Mouse (Mus musculus) megakaryocyte, embryonic 14.5 days (primary cell): ENCODE measurements at regions not wholly inside any gene's neighbourhood (a gene's known extent, or its start where the extent isn't known, plus 50 kb on each side); places are given as distances from the start of the nearest gene placed in this dataset.

Experiments used
- FLI1 ChIP-seq: IDR thresholded peaks from 2 replicates; pipeline ENCODE4 v1.6.1; 2012; ENCODE audit warnings: low read length, inconsistent platforms, mixed read lengths
- GATA1 ChIP-seq: IDR thresholded peaks from 3 replicates; pipeline ENCODE4 v1.6.1; 2012; ENCODE audit warnings: mixed read lengths, low read length, inconsistent platforms, borderline replicate concordance

DNA sequence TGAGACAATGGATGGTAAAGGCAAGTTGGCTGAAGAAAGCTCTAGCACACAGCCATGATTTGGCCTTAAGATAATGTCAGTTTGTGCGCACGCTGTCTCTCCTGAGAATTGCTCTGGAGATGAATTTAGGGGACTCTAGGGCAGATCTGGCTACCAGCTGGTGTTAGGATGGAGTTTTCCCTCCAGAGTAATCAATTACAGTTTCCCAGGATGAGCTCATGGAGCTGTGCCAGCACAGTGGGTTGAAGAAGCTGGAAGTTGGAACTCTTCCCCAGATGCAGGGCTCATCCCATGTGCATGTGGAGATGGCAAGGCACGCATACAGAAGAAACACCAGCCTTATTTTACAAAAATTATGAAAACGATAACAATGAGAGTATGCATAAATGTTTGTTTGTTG lies 481.0 kb downstream of the Gm826 start:
- TF ChIP-seq GATA1 (no peak), FLI1 (no peak)
